Mouse (Mus musculus) bone marrow macrophage, adult 2 months (primary cell): ENCODE results near the gene Zfp335. TPM values are rescaled to one million over a fixed set of nuclear protein-coding genes. Genes with fewer than 3 reads are reported as not detected.

Experiments
- H3K27ac ChIP-seq: 2 replicates; pipeline ENCODE4 v1.5.1; 2012; ENCODE audit warnings: low read depth, low read length; ENCODE audit not compliant: insufficient read depth
- H3K4me1 ChIP-seq: 2 replicates; pipeline ENCODE4 v1.6.1; 2012; ENCODE audit warnings: low read length; ENCODE audit not compliant: control insufficient read depth, insufficient read depth
- H3K4me3 ChIP-seq: 2 replicates; pipeline ENCODE4 v1.5.1; 2012; ENCODE audit warnings: mild to moderate bottlenecking, low read length, moderate library complexity; ENCODE audit not compliant: insufficient read depth
- CTCF ChIP-seq: IDR thresholded peaks from 2 replicates; pipeline ENCODE4 v1.5.1; 2012; ENCODE audit warnings: low read depth, mild to moderate bottlenecking, low read length, moderate library complexity
- POLR2A ChIP-seq: IDR thresholded peaks from 2 replicates; pipeline ENCODE4 v1.6.1; 2012; ENCODE audit warnings: mild to moderate bottlenecking, low read depth, low read length, borderline replicate concordance
- polyA plus RNA-seq: library from polyadenylated mRNA; stranded (reverse); fragments of >200 nt; gene quantifications from 2 replicates; pipeline ENCODE4 v1.2.4, GENCODE M21; 2012; ENCODE audit not compliant: missing spikeins, insufficient read depth, insufficient read length

Gene Zfp335
- polyA plus RNA-seq, 1 experiment, result 14.5 TPM

DNA sequence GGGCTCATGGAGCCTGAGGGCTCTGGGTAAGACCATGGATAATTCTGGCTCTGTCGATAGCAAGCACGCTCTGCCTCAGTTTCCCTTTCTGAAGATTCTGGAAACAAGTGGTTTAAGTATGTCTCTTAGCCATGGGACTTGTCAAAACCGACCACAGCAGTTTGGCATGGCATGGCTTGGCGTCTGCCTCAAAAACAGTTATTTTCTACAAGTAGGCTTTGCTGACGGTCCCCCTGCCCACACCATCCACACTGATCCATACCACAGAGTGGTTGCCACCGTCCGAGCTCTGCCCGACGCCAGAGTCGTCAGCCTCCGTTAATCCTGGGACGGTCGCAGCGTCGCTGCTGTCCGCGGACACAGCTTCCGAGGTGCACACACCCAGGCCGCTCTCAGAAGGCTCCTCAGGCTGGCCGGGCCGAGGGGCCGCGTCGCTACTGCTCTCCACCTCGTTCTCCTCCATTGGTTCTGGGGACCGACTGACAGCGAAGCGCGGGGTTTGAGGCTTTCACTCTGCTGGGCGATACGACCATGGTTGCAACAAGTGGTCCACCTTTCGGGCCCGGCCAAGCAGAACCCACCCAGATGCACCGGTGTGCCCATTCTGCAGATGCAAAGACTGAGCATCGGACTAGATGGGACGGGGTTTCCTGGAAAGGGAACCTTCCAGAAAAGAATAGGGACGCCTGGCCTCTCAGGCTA, 1.0 kb downstream of the Zfp335 start:
- H3K4me1 ChIP-seq, result peaks cover 22% of the 10 kb centered on the region
- TF ChIP-seq CTCF (no peak), POLR2A (no peak)
- peak overlapping the region; percentile 95 for H3K4me3 ChIP-seq
- peak overlapping the region; percentile 55 for H3K27ac ChIP-seq

DNA sequence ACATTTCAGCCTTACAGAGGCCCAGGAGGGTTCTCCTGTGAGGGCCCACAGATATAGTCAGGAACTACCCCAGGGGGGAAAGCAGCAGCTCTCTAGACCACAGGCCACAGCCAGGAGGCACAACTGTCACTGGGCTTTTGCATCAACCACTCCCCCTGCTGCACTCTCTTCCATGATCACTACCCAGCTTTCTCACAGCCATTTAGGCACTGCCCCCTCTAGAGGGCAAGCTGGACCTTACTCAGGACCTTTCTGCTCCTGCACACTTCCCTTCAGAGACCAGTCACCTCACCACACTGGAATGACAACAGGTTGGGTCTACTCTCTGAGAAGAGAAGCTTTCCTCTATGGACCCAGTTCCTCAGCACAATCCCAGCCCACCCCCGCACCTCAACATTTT, 2.0 kb downstream of the Zfp335 start:
- no peak overlapping the region for H3K27ac ChIP-seq

GRCm38 (mm10) chr2:164909100-164909499, 2.5 kb downstream of the Zfp335 start:
- H3K27ac ChIP-seq, result no peak overlapping the region
- no peak for TF ChIP-seq POLR2A
- no peak for TF ChIP-seq CTCF
- peaks cover 18% of the 10 kb centered on the region for H3K4me1 ChIP-seq
- H3K4me3 ChIP-seq, result no peak overlapping the region

More for the DNA sequence above, 2.0 kb downstream of the Zfp335 start:
- TF ChIP-seq CTCF (peak; percentile 47; the same call in 1 of the 2 replicates), POLR2A (no peak)
- Histone ChIP-seq H3K4me3 (peak overlapping the region; percentile 95), H3K4me1 (peaks cover 22% of the 10 kb centered on the region)

DNA sequence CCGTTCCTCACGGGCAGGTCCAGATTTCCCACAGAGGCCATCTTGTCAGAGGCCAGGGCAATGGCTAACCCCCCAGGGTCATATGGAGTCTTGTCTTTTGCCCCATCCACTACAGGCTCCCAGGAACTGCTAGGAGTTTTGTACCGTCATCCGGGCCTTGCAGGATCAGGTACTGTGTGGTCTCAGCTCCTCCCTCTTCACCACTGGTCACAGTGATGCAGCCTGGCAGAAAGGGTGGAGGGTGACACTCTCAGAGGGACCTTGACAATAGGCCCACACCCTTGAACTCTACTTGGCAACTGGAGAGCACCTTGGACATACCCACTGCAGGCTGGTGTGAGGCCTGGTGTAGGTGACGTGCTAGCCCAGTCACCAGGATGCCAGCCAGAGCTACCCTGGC, 3.5 kb downstream of the Zfp335 start:
- TF ChIP-seq CTCF (no peak), POLR2A (no peak)
- no peak overlapping the region for H3K27ac ChIP-seq
- no peak overlapping the region for H3K4me3 ChIP-seq
- H3K4me1 ChIP-seq, result peaks cover 10% of the 10 kb centered on the region

DNA sequence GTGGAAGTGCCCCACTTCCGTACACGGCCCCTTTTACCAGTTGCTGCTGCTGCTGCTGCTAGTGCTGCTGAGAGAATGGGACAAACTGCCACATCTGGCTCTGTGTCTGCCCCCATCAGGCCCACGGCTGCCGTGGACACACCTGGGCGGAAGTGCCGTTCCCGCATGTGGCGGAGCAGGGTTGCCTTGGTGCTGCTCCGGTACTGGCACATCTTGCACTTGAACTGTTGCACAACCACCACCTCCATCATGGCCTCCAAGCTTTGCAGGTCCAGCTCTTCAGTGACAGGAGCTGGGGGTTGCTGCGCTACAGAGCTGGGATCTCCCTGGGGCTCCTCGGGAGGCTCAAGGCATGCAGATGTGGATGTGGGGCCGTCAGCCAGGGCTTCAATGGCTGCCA, 4.0 kb downstream of the Zfp335 start:
- peaks cover 5% of the 10 kb centered on the region for H3K4me1 ChIP-seq
- TF ChIP-seq POLR2A, result no peak
- TF ChIP-seq CTCF, result no peak
- H3K4me3 ChIP-seq, result no peak overlapping the region
- no peak overlapping the region for H3K27ac ChIP-seq

GRCm38 (mm10) chr2:164906071-164906470, 5.5 kb downstream of the Zfp335 start:
- Histone ChIP-seq H3K4me1 (peaks cover 3% of the 10 kb centered on the region; the same call in 1 of the 2 replicates), H3K4me3 (no peak overlapping the region), H3K27ac (no peak overlapping the region)
- TF ChIP-seq CTCF (peak; percentile 39; the same call in 1 of the 2 replicates), POLR2A (no peak)

- TF ChIP-seq POLR2A (no peak), CTCF (no peak)
- Histone ChIP-seq H3K4me1 (no peaks in the 10 kb centered on the region), H3K4me3 (no peak overlapping the region), H3K27ac (no peak overlapping the region)
These were observed 8.1 kb downstream of the Zfp335 start for GRCm38 (mm10) chr2:164903496-164903895.

GRCm38 (mm10) chr2:164901380-164901779, 10.2 kb downstream of the Zfp335 start:
- no peak for TF ChIP-seq CTCF
- Histone ChIP-seq H3K4me3 (no peak overlapping the region), H3K4me1 (no peaks in the 10 kb centered on the region), H3K27ac (no peak overlapping the region)

GRCm38 (mm10) chr2:164899723-164900459, 11.7 kb downstream of the Zfp335 start:
- H3K27ac ChIP-seq, result no peak overlapping the region
- H3K4me3 ChIP-seq, result no peak overlapping the region
- no peaks in the 10 kb centered on the region for H3K4me1 ChIP-seq
- TF ChIP-seq CTCF, result no peak
- no peak for TF ChIP-seq POLR2A

DNA sequence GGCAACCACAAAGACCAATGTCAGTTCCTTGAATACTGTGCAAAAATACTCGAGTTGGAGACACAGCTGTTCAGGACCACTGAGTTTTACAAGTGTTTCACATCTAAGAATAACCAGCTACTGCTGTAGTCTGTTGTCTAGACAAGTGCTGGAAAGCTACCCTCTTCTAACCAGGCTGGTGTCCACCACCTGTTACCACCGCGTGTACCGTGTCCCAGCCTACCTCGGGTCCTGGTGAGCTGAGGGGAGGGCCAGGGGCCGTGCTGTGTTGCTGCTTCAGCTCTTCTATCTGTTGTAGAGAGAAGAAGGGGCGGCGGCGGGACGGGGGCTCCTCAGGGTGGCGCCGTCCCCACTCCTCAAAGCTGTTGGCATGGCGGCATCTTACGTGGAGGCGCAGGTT, 12.5 kb downstream of the Zfp335 start:
- TF ChIP-seq CTCF (no peak), POLR2A (no peak)
- Histone ChIP-seq H3K27ac (no peak overlapping the region), H3K4me3 (no peak overlapping the region), H3K4me1 (no peaks in the 10 kb centered on the region)

GRCm38 (mm10) chr2:164898008-164898407, 13.5 kb downstream of the Zfp335 start:
- H3K4me1 ChIP-seq, result no peaks in the 10 kb centered on the region
- no peak for TF ChIP-seq POLR2A
- TF ChIP-seq CTCF, result no peak
- no peak overlapping the region for H3K27ac ChIP-seq
- no peak overlapping the region for H3K4me3 ChIP-seq
